Mouse (Mus musculus) layer of hippocampus, postnatal 25 days (tissue): ENCODE results near the gene Olfr1424. TPM values are rescaled to one million over a fixed set of nuclear protein-coding genes. Genes with fewer than 3 reads are reported as not detected.

ENCODE experiments used
- DNase-seq, 2 experiments: peaks; one replicate each; pipeline ENCODE4 v3.0.0; 2022; ENCODE audit warnings: mixed read lengths in 2 of 2, low spot score in 1 of 2; ENCODE audit errors: extremely low spot score in 1 of 2
- total RNA-seq, 2 experiments: library from RNA; stranded (reverse); gene quantifications; 2 replicates each; pipeline ENCODE4 v1.2.3; 2021

Olfr1424 gene
- total RNA-seq, 2 experiments from 2014 or later, result not detected

DNA sequence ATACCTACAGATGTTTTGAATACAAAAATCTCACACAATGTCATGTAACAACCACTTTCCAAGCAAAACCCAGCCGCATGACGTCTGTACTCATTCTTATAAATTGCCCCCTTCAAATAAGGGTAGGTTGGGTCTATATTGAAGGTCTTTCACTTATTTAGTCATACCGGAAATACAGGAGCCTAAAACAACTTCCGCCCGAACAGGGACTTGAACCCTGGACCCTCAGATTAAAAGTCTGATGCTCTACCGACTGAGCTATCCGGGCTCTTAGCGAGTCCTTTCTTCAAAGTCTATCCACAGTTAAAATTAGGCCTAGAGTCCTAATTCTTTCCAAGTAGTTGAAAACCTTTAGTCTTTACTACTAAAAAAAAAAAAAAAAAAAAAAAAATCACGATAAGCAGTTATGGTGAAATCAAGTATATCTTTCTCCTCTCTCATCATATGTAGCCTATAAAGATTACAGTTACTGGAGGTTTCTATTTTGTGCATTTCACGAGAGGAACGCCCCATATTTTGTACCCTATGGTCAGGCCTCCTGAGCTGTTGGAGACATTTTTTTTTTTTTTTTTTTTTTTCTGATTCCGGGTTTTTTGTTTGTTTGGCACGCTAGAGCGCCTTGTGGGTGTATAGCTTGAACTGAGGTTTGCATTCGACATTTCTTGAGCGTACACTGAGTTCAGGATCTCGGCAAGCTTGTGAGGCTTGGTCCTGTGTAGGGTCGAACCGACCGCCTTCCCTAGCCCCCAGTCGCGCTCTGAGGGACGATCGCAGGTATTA, 52.8 kb downstream of the Olfr1424 start:
- DNase-seq, result peak in 1 of 2 experiments; percentile 76

Other genes starting within 250 kb of the Olfr1424 start
- 10 to 100 TPM; 24.2 to 32.3 TPM for gene Stx3, start 243.3 kb downstream of the Olfr1424 start, total RNA-seq
- not detected for gene Olfr1417, start 223.5 kb downstream of the Olfr1424 start, total RNA-seq
- gene Olfr1418, start 201.6 kb downstream of the Olfr1424 start, total RNA-seq, result not detected
- not detected for gene Olfr1419, start 187.6 kb downstream of the Olfr1424 start, total RNA-seq
- not detected for gene Olfr1420, start 176.1 kb downstream of the Olfr1424 start, total RNA-seq
- 10 to 100 TPM; 19.3 TPM for gene Patl1, start 150.3 kb downstream of the Olfr1424 start, total RNA-seq
- 10 to 100 TPM; 52.9 to 54.8 TPM for gene Osbp, start 96.7 kb downstream of the Olfr1424 start, total RNA-seq
- gene Olfr1423, start 21.4 kb downstream of the Olfr1424 start, total RNA-seq, result not detected
- not detected for gene Olfr1425, start 15.0 kb upstream of the Olfr1424 start, total RNA-seq
- not detected for gene Olfr1426, start 29.3 kb upstream of the Olfr1424 start, total RNA-seq
- gene Olfr1427, start 40.7 kb upstream of the Olfr1424 start, total RNA-seq, result not detected
- gene Olfr1428, start 53.2 kb upstream of the Olfr1424 start, total RNA-seq, result not detected
- not detected for gene Olfr76, start 60.5 kb upstream of the Olfr1424 start, total RNA-seq
- not detected for gene Olfr1555-ps1, start 107.4 kb upstream of the Olfr1424 start, total RNA-seq
- gene Olfr1431, start 138.0 kb upstream of the Olfr1424 start, total RNA-seq, result not detected
- gene Olfr1432, start 169.9 kb upstream of the Olfr1424 start, total RNA-seq, result not detected
- gene Olfr262, start 179.0 kb upstream of the Olfr1424 start, total RNA-seq, result not detected
- not detected for gene Olfr235, start 198.3 kb upstream of the Olfr1424 start, total RNA-seq
- gene Olfr1434, start 217.2 kb upstream of the Olfr1424 start, total RNA-seq, result not detected
- gene Olfr1436, start 236.4 kb upstream of the Olfr1424 start, total RNA-seq, result not detected